Mouse (Mus musculus) myocyte (in vitro differentiated cells): ENCODE results near the gene Snf8. TPM values are rescaled to one million over a fixed set of nuclear protein-coding genes. Genes with fewer than 3 reads are reported as not detected.

Experiments
- H3K27me3 ChIP-seq: one replicate; pipeline ENCODE4 v1.6.1; 2011; ENCODE audit not compliant: control insufficient read depth, insufficient read depth, insufficient read length
- H3K36me3 ChIP-seq: one replicate; pipeline ENCODE4 v1.6.1; 2011; ENCODE audit not compliant: control insufficient read depth, insufficient read depth
- H3K4me2 ChIP-seq: one replicate; pipeline ENCODE4 v1.6.1; 2011; ENCODE audit warnings: low read depth, control low read depth
- H3K4me3 ChIP-seq: one replicate; pipeline ENCODE4 v1.5.1; 2011; ENCODE audit warnings: mild to moderate bottlenecking, control low read depth, moderate library complexity
- H3K79me2 ChIP-seq: one replicate; pipeline ENCODE4 v1.6.1; 2011; ENCODE audit not compliant: control insufficient read depth, insufficient read depth
- H3ac ChIP-seq: one replicate; pipeline ENCODE4 v1.6.1; 2011; ENCODE audit not compliant: control insufficient read depth, insufficient read length
- CEBPB ChIP-seq: IDR thresholded peaks from 2 replicates; pipeline ENCODE4 v1.6.1; 2011; ENCODE audit warnings: mild to moderate bottlenecking, moderate library complexity; ENCODE audit not compliant: poor library complexity, insufficient read depth, severe bottlenecking
- E2F4 ChIP-seq: IDR thresholded peaks from one replicate; pipeline ENCODE4 v1.6.1; 2011; ENCODE audit warnings: mild to moderate bottlenecking, control low read depth, moderate library complexity; ENCODE audit not compliant: insufficient read depth
- MAX ChIP-seq: IDR thresholded peaks from one replicate; pipeline ENCODE4 v1.6.1; 2011; ENCODE audit warnings: low read depth, mild to moderate bottlenecking, control low read depth
- MYOD1 ChIP-seq, 3 experiments: IDR thresholded peaks; one replicate each; pipeline ENCODE4 v1.6.1; 2011; ENCODE audit warnings: control low read depth in 2 of 3, low read depth in 2 of 3, mild to moderate bottlenecking in 2 of 3, moderate library complexity in 1 of 3; ENCODE audit not compliant: insufficient read length in 2 of 3, control insufficient read depth in 1 of 3
- MYOG ChIP-seq, 3 experiments: IDR thresholded peaks; one replicate each; pipeline ENCODE4 v1.6.1; 2011; ENCODE audit warnings: control low read depth in 2 of 3, low read depth in 2 of 3, mild to moderate bottlenecking in 2 of 3; ENCODE audit not compliant: insufficient read length in 2 of 3, control insufficient read depth in 1 of 3, insufficient read depth in 1 of 3
- POLR2A ChIP-seq: IDR thresholded peaks from one replicate; pipeline ENCODE4 v1.6.1; 2011; ENCODE audit warnings: low read depth, mild to moderate bottlenecking, control low read depth, moderate library complexity; ENCODE audit not compliant: insufficient read length
- POLR2AphosphoS2 ChIP-seq: IDR thresholded peaks from one replicate; pipeline ENCODE4 v1.6.1; 2011; ENCODE audit warnings: low read depth, control low read depth; ENCODE audit not compliant: insufficient read length
- REST ChIP-seq: IDR thresholded peaks from one replicate; pipeline ENCODE4 v1.6.1; 2011; ENCODE audit warnings: mild to moderate bottlenecking, control low read depth, moderate library complexity; ENCODE audit not compliant: insufficient read depth, insufficient read length
- SRF ChIP-seq: IDR thresholded peaks from one replicate; pipeline ENCODE4 v1.6.1; 2011; ENCODE audit warnings: low read depth; ENCODE audit not compliant: control insufficient read depth, insufficient read length
- TCF12 ChIP-seq: IDR thresholded peaks from one replicate; pipeline ENCODE4 v1.6.1; 2011; ENCODE audit warnings: mild to moderate bottlenecking, control low read depth; ENCODE audit not compliant: poor library complexity, insufficient read depth, severe bottlenecking
- TCF3 ChIP-seq: IDR thresholded peaks from one replicate; pipeline ENCODE4 v1.6.1; 2011; ENCODE audit warnings: low read depth, control low read depth; ENCODE audit not compliant: insufficient read length
- USF1 ChIP-seq: IDR thresholded peaks from one replicate; pipeline ENCODE4 v1.6.1; 2011; ENCODE audit warnings: low read depth, mild to moderate bottlenecking, control low read depth, moderate library complexity
- polyA plus RNA-seq: library from polyadenylated mRNA; unstranded; fragments of >200 nt; fragmentation: generic; extraction: Trizol; gene quantifications from one replicate; pipeline ENCODE4 v1.2.1, GENCODE M21; 2012; ENCODE audit warnings: missing spikeins

Gene Snf8
- polyA plus RNA-seq, 1 experiment: 112 TPM

DNA sequence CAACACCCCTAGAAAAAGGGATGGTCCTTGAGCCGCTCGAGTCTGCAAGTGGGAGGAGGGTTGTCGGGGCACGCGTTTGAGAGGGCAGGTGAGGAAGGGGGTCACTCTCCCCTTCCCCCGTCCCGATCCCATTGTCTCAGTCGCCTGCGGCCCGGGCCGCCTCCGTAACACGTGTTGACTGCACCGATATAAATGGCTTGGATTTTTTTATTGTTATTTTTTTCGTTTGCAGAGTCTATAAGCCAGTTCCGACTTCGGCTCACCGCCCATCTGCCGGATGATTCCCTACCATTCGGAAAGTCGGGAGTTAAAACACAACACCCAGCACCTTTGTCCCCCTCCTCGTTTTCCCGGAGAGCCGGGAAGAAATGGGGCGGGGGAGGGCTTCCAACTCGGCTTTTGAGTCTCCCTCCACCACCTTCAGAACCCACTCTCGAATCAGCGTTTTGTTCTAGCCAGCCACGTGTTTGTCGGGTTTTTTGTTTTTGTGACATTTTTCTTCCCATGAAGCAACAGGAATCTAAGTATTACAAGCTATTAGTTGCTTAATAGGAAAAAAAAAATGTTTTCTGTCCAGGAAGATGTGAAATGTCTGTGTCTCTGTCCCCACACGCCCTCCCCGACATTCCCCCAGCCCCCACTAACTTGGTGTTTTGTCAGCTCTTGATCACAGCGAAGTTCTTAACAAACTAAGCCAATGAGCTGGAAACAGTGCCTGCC is 27.0 kb upstream of the Snf8 start:
- Histone ChIP-seq H3K4me2 (no peak overlapping the region), H3K27me3 (peaks cover 42% of the 10 kb centered on the region), H3K4me3 (no peak overlapping the region), H3ac (no peak overlapping the region), H3K79me2 (no peaks in the 10 kb centered on the region), H3K36me3 (no peaks in the 10 kb centered on the region)
- TF ChIP-seq MAX (no peak), SRF (no peak), CEBPB (no peak), TCF3 (no peak), E2F4 (no peak), REST (no peak), MYOD1 (IDR thresholded peaks at IDR 0.05; ENCODE audit: control insufficient read depth in 1 of 3, insufficient read length in 2 of 3, low read depth in 2 of 3) (no peak), POLR2AphosphoS2 (no peak)

DNA sequence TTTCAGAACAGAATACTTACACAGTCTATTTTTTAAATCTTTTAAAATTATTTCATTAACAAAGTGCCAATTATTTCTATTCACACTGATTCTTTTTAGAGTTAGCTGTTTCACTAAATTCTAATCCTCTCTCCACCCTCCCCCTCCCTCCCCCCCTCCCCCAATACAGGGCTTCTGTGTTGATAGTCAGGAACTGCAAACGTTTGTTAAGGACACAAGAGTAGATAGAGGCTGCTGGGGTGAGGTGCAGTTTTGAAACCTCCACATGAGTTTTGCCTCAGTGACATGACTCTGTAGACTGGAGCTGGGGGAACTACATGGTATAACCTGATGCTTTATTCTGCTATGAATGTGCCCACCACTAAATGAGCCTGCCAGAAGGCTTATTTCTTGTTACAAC is 25.9 kb upstream of the Snf8 start:
- Histone ChIP-seq H3K4me2 (no peak overlapping the region), H3K4me3 (no peak overlapping the region), H3ac (no peak overlapping the region), H3K79me2 (no peaks in the 10 kb centered on the region), H3K36me3 (no peaks in the 10 kb centered on the region), H3K27me3 (peaks cover 46% of the 10 kb centered on the region)
- TF ChIP-seq TCF12 (no peak), USF1 (no peak)

DNA sequence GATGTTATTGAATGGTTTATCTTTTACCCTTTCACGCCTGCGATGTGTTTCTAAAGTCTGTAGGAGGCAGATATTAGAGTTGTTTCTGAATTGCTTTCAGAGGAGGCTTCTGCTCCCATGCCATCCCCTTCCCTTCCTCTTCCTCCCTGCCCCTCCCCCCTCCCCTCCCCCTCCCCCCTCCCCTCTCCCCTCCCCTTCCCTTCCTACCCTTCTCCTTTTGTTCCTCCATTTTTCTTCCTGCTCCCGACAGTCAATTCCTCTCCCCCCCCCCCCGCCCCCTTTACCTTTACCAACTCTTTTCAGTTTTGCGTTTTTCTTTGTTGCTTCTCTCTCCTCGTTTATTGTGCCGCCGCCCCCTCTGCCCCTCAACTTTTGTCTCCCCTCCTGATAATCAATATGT is 22.7 kb upstream of the Snf8 start:
- Histone ChIP-seq H3K79me2 (no peaks in the 10 kb centered on the region), H3K27me3 (peaks cover 26% of the 10 kb centered on the region), H3K36me3 (no peaks in the 10 kb centered on the region), H3K4me2 (no peak overlapping the region), H3ac (no peak overlapping the region), H3K4me3 (no peak overlapping the region)
- TF ChIP-seq CEBPB: no peak
- no peak for TF ChIP-seq USF1
- TF ChIP-seq MAX: no peak
- TF ChIP-seq MYOG (IDR thresholded peaks at IDR 0.05; ENCODE audit: control insufficient read depth in 1 of 3, insufficient read depth in 1 of 3, insufficient read length in 2 of 3, low read depth in 2 of 3): no peak
- no peak for TF ChIP-seq POLR2AphosphoS2
- TF ChIP-seq MYOD1 (IDR thresholded peaks at IDR 0.05; ENCODE audit: control insufficient read depth in 1 of 3, insufficient read length in 2 of 3, low read depth in 2 of 3): no peak
- no peak for TF ChIP-seq TCF3
- TF ChIP-seq POLR2A: no peak
- TF ChIP-seq REST: no peak
- TF ChIP-seq TCF12: no peak
- TF ChIP-seq E2F4: no peak
- TF ChIP-seq SRF: no peak

DNA sequence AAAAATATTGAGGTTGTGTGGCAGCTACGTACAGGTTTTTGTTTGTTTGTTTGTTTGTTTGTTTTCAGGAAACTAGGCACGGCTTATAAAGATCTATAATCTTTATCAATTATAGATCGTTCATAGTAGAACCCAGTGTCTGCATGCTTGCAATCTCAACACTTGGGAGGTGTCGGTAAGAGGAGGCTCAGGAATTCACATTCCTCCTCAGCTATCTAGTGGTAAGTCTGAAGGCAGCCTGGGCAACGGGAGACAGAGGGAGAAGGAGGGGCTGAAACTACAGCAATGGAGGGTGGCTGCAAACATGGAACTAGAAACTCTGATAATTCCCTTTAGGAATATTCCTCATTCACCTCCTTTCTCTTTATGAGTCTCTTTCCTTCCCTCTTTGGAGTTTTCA is 19.3 kb upstream of the Snf8 start:
- H3K27me3 ChIP-seq: peaks cover 10% of the 10 kb centered on the region
- no peak overlapping the region for H3K4me3 ChIP-seq
- no peak overlapping the region for H3K4me2 ChIP-seq
- no peaks in the 10 kb centered on the region for H3K79me2 ChIP-seq
- TF ChIP-seq USF1 (no peak), E2F4 (no peak), CEBPB (no peak), TCF12 (no peak), SRF (no peak), MAX (no peak), MYOG (IDR thresholded peaks at IDR 0.05; ENCODE audit: control insufficient read depth in 1 of 3, insufficient read depth in 1 of 3, insufficient read length in 2 of 3, low read depth in 2 of 3) (no peak), POLR2AphosphoS2 (no peak), MYOD1 (IDR thresholded peaks at IDR 0.05; ENCODE audit: control insufficient read depth in 1 of 3, insufficient read length in 2 of 3, low read depth in 2 of 3) (no peak), POLR2A (no peak), TCF3 (no peak)
- no peaks in the 10 kb centered on the region for H3K36me3 ChIP-seq
- no peak overlapping the region for H3ac ChIP-seq

DNA sequence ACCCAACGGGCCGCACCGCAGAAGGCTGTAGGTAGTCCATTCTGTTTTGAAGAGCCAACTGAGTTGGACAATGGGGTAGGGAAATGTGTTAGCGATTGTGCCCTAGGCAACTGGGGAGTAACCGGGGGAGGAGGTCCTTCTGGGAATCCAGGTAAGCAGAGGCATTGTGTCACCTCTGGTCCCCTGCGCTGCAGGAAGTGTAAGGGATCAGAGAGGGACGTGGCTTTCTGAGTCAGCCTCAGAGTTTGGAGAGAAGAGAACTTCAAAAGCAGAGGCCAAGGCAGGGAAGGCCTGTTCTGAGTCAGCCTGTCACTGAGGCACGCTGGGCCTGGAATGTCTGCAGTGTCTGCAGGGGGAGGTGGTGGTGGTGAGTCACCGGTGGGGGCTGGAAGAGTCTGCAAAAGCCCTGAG is 16.7 kb upstream of the Snf8 start:
- peak overlapping the region; percentile 48 for H3K4me2 ChIP-seq
- no peak for TF ChIP-seq POLR2A
- TF ChIP-seq MYOG (IDR thresholded peaks at IDR 0.05; ENCODE audit: control insufficient read depth in 1 of 3, insufficient read depth in 1 of 3, insufficient read length in 2 of 3, low read depth in 2 of 3): no peak
- no peak for TF ChIP-seq E2F4
- TF ChIP-seq USF1: no peak
- TF ChIP-seq POLR2AphosphoS2: no peak
- TF ChIP-seq CEBPB: no peak
- no peak for TF ChIP-seq SRF
- no peak for TF ChIP-seq MYOD1 (IDR thresholded peaks at IDR 0.05; ENCODE audit: control insufficient read depth in 1 of 3, insufficient read length in 2 of 3, low read depth in 2 of 3)
- TF ChIP-seq TCF3: no peak
- TF ChIP-seq REST: no peak
- H3K79me2 ChIP-seq: no peaks in the 10 kb centered on the region
- H3K36me3 ChIP-seq: no peaks in the 10 kb centered on the region
- H3ac ChIP-seq: no peak overlapping the region
- peaks cover 2% of the 10 kb centered on the region for H3K27me3 ChIP-seq
- no peak overlapping the region for H3K4me3 ChIP-seq
